Mouse (Mus musculus) urinary bladder, postnatal 10 days (tissue): ENCODE measurements around the gene Gm21883.
"Not testable (repeated sequence)": the region's sequence is repeated elsewhere in the genome, so short reads cannot be mapped to it uniquely, and the experiment has no call there.

Experiments
- DNase-seq: peaks from one replicate; pipeline ENCODE4 v3.0.0; 2022; ENCODE audit warnings: low spot score

Gm21883 gene

DNA sequence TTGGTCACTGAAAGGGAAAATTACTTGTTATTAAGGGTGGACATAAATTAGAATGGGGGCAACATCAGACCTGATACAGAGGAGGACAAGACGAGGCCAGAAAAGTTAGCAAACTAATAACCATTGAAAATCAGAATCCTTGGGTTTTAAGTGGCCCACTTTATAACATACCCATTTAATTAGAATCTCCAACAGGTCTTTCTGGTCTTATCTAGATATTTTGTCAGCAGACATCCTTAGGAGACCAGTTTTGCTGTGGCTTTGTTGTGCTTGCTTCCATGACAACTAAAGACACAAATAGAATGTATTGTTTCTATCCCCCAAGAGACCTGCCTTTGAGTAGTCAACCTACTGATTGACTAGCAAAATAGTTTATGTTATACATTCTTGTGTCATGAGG lies at the start of gene Gm21883:
TSS of gene Gm21883 (minus strand) at position 101 of the 400 bp plus-strand sequence.
- not testable (repeated sequence) for DNase-seq

DNA sequence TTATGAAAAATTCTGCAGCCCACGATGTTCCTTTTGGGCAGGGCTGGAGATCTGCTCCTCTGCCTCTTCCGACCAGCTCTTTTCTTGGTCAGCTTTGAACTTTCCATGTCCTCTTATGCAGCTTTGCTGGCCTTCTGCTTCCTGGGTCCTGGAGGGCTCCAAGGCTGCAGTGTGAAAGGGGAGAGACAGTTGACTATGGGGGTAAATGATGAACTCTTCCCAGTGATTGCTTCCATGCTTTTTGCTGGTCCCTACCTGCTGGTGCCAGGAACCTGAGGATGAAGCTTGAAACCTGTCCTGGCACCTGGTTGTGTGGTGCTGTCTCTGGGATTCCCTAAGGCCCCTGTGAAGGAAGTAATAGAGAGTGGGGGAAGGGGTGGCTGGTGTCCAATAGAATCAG lies 44.7 kb upstream of the Gm21883 start, which contains the start of gene Spin2e:
TSS of gene Spin2e (minus strand) at position 101 of the 400 bp plus-strand sequence.
- DNase-seq: not testable (repeated sequence)
